Mouse (Mus musculus) hindbrain, embryonic 12.5 days (tissue): ENCODE data around the gene Yy1. TPM values are rescaled to one million over a fixed set of nuclear protein-coding genes. Genes with fewer than 3 reads are reported as not detected.

ENCODE experiments used
- ATAC-seq: fragments of 200-750 bp; cut with Nextera tagmentation; 2 replicates; pipeline ENCODE4 v1.8.0; 2017; ENCODE audit warnings: moderate TSS enrichment; ENCODE audit not compliant: low FRiP score
- H3K27ac ChIP-seq: fragments of 300-500 bp; sonication (generic); 2 replicates; pipeline ENCODE4 v1.5.1; 2016; ENCODE audit warnings: mild to moderate bottlenecking
- H3K27me3 ChIP-seq: fragments of 300-500 bp; sonication (generic); 2 replicates; pipeline ENCODE4 v1.6.1; 2016; ENCODE audit warnings: mild to moderate bottlenecking
- H3K36me3 ChIP-seq: fragments of 300-500 bp; sonication (generic); 2 replicates; pipeline ENCODE4 v1.6.1; 2016; ENCODE audit warnings: mild to moderate bottlenecking
- H3K4me1 ChIP-seq: fragments of 300-500 bp; sonication (generic); 2 replicates; pipeline ENCODE4 v1.6.1; 2016
- H3K4me2 ChIP-seq: fragments of 300-500 bp; sonication (generic); replicated peaks from 2 replicates; pipeline ENCODE4 v1.6.1; 2016; ENCODE audit warnings: mild to moderate bottlenecking
- H3K4me3 ChIP-seq: fragments of 300-500 bp; sonication (generic); 2 replicates; pipeline ENCODE4 v1.5.1; 2016; ENCODE audit warnings: mild to moderate bottlenecking
- H3K9ac ChIP-seq: fragments of 300-500 bp; sonication (generic); 2 replicates; pipeline ENCODE4 v1.6.1; 2016; ENCODE audit warnings: mild to moderate bottlenecking, moderate library complexity
- H3K9me3 ChIP-seq: fragments of 300-500 bp; sonication (generic); replicated peaks from 2 replicates; pipeline ENCODE4 v1.6.1; 2016; ENCODE audit warnings: mild to moderate bottlenecking
- WGBS: fragments of 180-500 bp; shearing (Covaris S2); methylation state at CpG from one replicate; pipeline ENCODE4 v1.1.7; 2016; 5-methylcytosine and 5-hydroxymethylcytosine counted together
- polyA plus RNA-seq: library from polyadenylated mRNA; unstranded; fragments of >200 nt; fragmentation: Nextera tagmentation; extraction: Ambion mirVana; gene quantifications from 2 replicates; pipeline ENCODE4 v1.2.1, GENCODE M21; 2016

Gene Yy1
- polyA plus RNA-seq, 1 experiment from 2014 or later: 18.3 TPM

- Histone ChIP-seq H3K36me3 (peaks cover 30% of the 10 kb centered on the region), H3K9me3 (no peaks in the 10 kb centered on the region), H3K9ac (no peak overlapping the region), H3K4me2 (no peak overlapping the region), H3K4me1 (no peaks in the 10 kb centered on the region), H3K4me3 (no peak overlapping the region), H3K27me3 (no peaks in the 10 kb centered on the region), H3K27ac (no peak overlapping the region)
- ATAC-seq: no peak
- WGBS: 95% methylated on average over 6 of the region's 6 CpGs
Observed at GRCm38 (mm10) chr12:108814470-108814869, 21.7 kb downstream of the Yy1 start.

GRCm38 (mm10) chr12:108816569-108816968 is 23.8 kb downstream of the Yy1 start:
- no peak overlapping the region for H3K9ac ChIP-seq
- H3K4me2 ChIP-seq: no peak overlapping the region
- H3K4me1 ChIP-seq: no peaks in the 10 kb centered on the region
- H3K36me3 ChIP-seq: peaks cover 31% of the 10 kb centered on the region
- ATAC-seq: no peak
- H3K27me3 ChIP-seq: no peaks in the 10 kb centered on the region
- H3K9me3 ChIP-seq: no peaks in the 10 kb centered on the region
- no peak overlapping the region for H3K27ac ChIP-seq
- 90% methylated on average over 11 of the region's 11 CpGs for WGBS
- H3K4me3 ChIP-seq: no peak overlapping the region

- Histone ChIP-seq H3K36me3 (peaks cover 18% of the 10 kb centered on the region), H3K27me3 (no peaks in the 10 kb centered on the region), H3K4me1 (no peaks in the 10 kb centered on the region), H3K9me3 (no peaks in the 10 kb centered on the region), H3K4me2 (no peak overlapping the region), H3K9ac (no peak overlapping the region), H3K27ac (no peak overlapping the region), H3K4me3 (no peak overlapping the region)
- 91% methylated on average over 4 of the region's 4 CpGs for WGBS
- ATAC-seq: no peak
Observed at GRCm38 (mm10) chr12:108820461-108820860, 27.7 kb downstream of the Yy1 start.

GRCm38 (mm10) chr12:108823036-108823435 is 30.3 kb downstream of the Yy1 start:
- H3K9ac ChIP-seq: no peak overlapping the region
- ATAC-seq: no peak
- H3K4me3 ChIP-seq: no peak overlapping the region
- WGBS: 80% methylated on average over 8 of the region's 8 CpGs
- H3K27me3 ChIP-seq: no peaks in the 10 kb centered on the region
- no peak overlapping the region for H3K27ac ChIP-seq
- peaks cover 27% of the 10 kb centered on the region for H3K36me3 ChIP-seq
- no peaks in the 10 kb centered on the region for H3K4me1 ChIP-seq
- H3K4me2 ChIP-seq: no peak overlapping the region
- no peaks in the 10 kb centered on the region for H3K9me3 ChIP-seq

GRCm38 (mm10) chr12:108824225-108824874 is 31.6 kb downstream of the Yy1 start:
- Histone ChIP-seq H3K4me3 (no peak overlapping the region), H3K4me1 (no peaks in the 10 kb centered on the region; the same call in 1 of the 2 replicates), H3K9ac (no peak overlapping the region), H3K9me3 (no peaks in the 10 kb centered on the region), H3K27me3 (no peaks in the 10 kb centered on the region), H3K36me3 (peaks cover 26% of the 10 kb centered on the region), H3K4me2 (no peak overlapping the region), H3K27ac (no peak overlapping the region)
- ATAC-seq: no peak
- WGBS: 94% methylated on average over 15 of the region's 15 CpGs

GRCm38 (mm10) chr12:108825561-108826224 is 32.9 kb downstream of the Yy1 start:
- ATAC-seq: no peak
- WGBS: 89% methylated on average over 13 of the region's 13 CpGs
- H3K36me3 ChIP-seq: peaks cover 23% of the 10 kb centered on the region

GRCm38 (mm10) chr12:108826282-108826957 is 33.6 kb downstream of the Yy1 start:
- no peak for ATAC-seq
- no peak overlapping the region for H3K4me3 ChIP-seq
- no peak overlapping the region for H3K9ac ChIP-seq

More at GRCm38 (mm10) chr12:108825561-108826224, 32.9 kb downstream of the Yy1 start:
- Histone ChIP-seq H3K4me2 (no peak overlapping the region), H3K4me3 (no peak overlapping the region), H3K4me1 (no peaks in the 10 kb centered on the region; the same call in 1 of the 2 replicates), H3K9ac (no peak overlapping the region), H3K27me3 (no peaks in the 10 kb centered on the region), H3K9me3 (no peaks in the 10 kb centered on the region), H3K27ac (no peak overlapping the region)

GRCm38 (mm10) chr12:108826958-108827535 is 34.3 kb downstream of the Yy1 start:
- Histone ChIP-seq H3K4me3 (no peak overlapping the region), H3K9me3 (no peaks in the 10 kb centered on the region), H3K27ac (no peak overlapping the region), H3K27me3 (no peaks in the 10 kb centered on the region), H3K4me1 (peaks cover 3% of the 10 kb centered on the region), H3K4me2 (no peak overlapping the region), H3K9ac (no peak overlapping the region), H3K36me3 (peaks cover 23% of the 10 kb centered on the region)
- 96% methylated on average over 28 of the region's 28 CpGs for WGBS
- no peak for ATAC-seq

More at GRCm38 (mm10) chr12:108826282-108826957, 33.6 kb downstream of the Yy1 start:
- H3K27me3 ChIP-seq: no peaks in the 10 kb centered on the region
- peaks cover 23% of the 10 kb centered on the region for H3K36me3 ChIP-seq
- no peaks in the 10 kb centered on the region; the same call in 1 of the 2 replicates for H3K4me1 ChIP-seq
- no peak overlapping the region for H3K4me2 ChIP-seq
- H3K9me3 ChIP-seq: no peaks in the 10 kb centered on the region
- H3K27ac ChIP-seq: no peak overlapping the region
- 94% methylated on average over 19 of the region's 19 CpGs for WGBS

- no peak for ATAC-seq
Observed at GRCm38 (mm10) chr12:108827641-108828040, 34.9 kb downstream of the Yy1 start.

GRCm38 (mm10) chr12:108829636-108830035 is 36.9 kb downstream of the Yy1 start:
- peaks cover 23% of the 10 kb centered on the region for H3K36me3 ChIP-seq
- 85% methylated on average over 5 of the region's 5 CpGs for WGBS

More at GRCm38 (mm10) chr12:108827641-108828040, 34.9 kb downstream of the Yy1 start:
- no peaks in the 10 kb centered on the region for H3K27me3 ChIP-seq
- H3K4me2 ChIP-seq: no peak overlapping the region
- peaks cover 9% of the 10 kb centered on the region for H3K4me1 ChIP-seq
- WGBS: 97% methylated on average over 6 of the region's 6 CpGs
- no peak overlapping the region for H3K4me3 ChIP-seq
- H3K27ac ChIP-seq: no peak overlapping the region
- H3K9ac ChIP-seq: no peak overlapping the region
- peaks cover 23% of the 10 kb centered on the region for H3K36me3 ChIP-seq
- no peaks in the 10 kb centered on the region for H3K9me3 ChIP-seq

GRCm38 (mm10) chr12:108830358-108830757 is 37.6 kb downstream of the Yy1 start:
- Histone ChIP-seq H3K4me3 (no peak overlapping the region), H3K4me1 (peaks cover 23% of the 10 kb centered on the region), H3K9ac (no peak overlapping the region), H3K27me3 (peaks cover 9% of the 10 kb centered on the region; the same call in 1 of the 2 replicates), H3K36me3 (peaks cover 23% of the 10 kb centered on the region), H3K4me2 (no peak overlapping the region), H3K27ac (no peak overlapping the region), H3K9me3 (no peaks in the 10 kb centered on the region)
- no peak for ATAC-seq
- WGBS: 77% methylated on average over 6 of the region's 6 CpGs

More at GRCm38 (mm10) chr12:108829636-108830035, 36.9 kb downstream of the Yy1 start:
- H3K4me3 ChIP-seq: no peak overlapping the region
- no peaks in the 10 kb centered on the region for H3K9me3 ChIP-seq
- peaks cover 6% of the 10 kb centered on the region; the same call in 1 of the 2 replicates for H3K27me3 ChIP-seq
- H3K4me2 ChIP-seq: no peak overlapping the region
- H3K4me1 ChIP-seq: peaks cover 17% of the 10 kb centered on the region
- no peak for ATAC-seq
- H3K27ac ChIP-seq: no peak overlapping the region
- H3K9ac ChIP-seq: no peak overlapping the region
